Mouse (Mus musculus) small intestine, adult 2 months (tissue): Measurements from ENCODE around the gene Pnpo.

Experiments used
- CTCF ChIP-seq: fragments of 200-500 bp; IDR thresholded peaks from 2 replicates; pipeline ENCODE4 v1.5.1; 2012; ENCODE audit warnings: low read depth, mild to moderate bottlenecking, control low read depth, inconsistent platforms, low read length, moderate library complexity, mixed read lengths; ENCODE audit not compliant: insufficient replicate concordance, insufficient read length; ENCODE audit errors: extremely low read depth
- POLR2A ChIP-seq: fragments of 200-500 bp; IDR thresholded peaks from 2 replicates; pipeline ENCODE4 v1.6.1; 2012; ENCODE audit warnings: low read depth, mild to moderate bottlenecking, control low read depth, inconsistent platforms, low read length, moderate library complexity

GRCm38 (mm10) chr11:96952896-96953295, 9.1 kb upstream of the Pnpo start:
- TF ChIP-seq CTCF (no peak), POLR2A (no peak)
